Comparison of ENCODE assay signal across 13 mouse cellular contexts in the genomic region with DNA sequence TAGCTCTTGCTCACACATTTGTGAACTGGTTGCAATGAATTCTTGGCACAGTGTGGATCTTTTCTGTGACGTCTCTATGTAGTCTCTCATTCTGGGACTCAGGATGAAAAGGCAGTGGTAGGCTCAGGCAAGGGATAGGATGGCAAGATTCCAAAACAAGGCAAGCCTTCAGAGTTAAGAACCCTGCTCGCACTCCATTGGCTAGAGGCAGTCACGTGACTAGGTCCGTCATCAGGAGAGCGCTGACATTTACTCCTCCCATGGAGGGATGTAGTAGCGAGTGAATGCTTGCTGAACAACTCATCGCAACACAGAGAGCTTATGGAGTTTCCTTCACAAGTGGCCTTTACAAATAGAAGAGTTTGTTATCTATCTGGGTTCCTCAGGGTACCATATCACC. TPM values are rescaled to one million over a fixed set of nuclear protein-coding genes. Genes with fewer than 3 reads are reported as not detected.
DNase-seq lines count a peak whose midpoint lies in the region; ATAC-seq and TF ChIP-seq lines count a peak whose summit lies in the region.
"Had no signal": no experiment of that assay in that cellular context is flagged by ENCODE, and none has a peak within 500 bp of the region (broad histone marks: within the 10 kb centered on the region; RNA-seq: fewer than 3 reads in every experiment).

No protein-coding gene starts in this region.

- H3K36me3 ChIP-seq in lung, embryonic 14.5 days (ENCODE audit: insufficient read depth), result no peaks in the 10 kb centered on the region
- H3K36me3 ChIP-seq in hindbrain, embryonic 13.5 days, result no peaks in the 10 kb centered on the region
- H3K36me3 ChIP-seq in neural tube, embryonic 14.5 days (ENCODE audit: control insufficient read depth, insufficient read depth, low read length), result no peaks in the 10 kb centered on the region
- no peaks in the 10 kb centered on the region for H3K36me3 ChIP-seq in intestine, embryonic 16.5 days (ENCODE audit: control insufficient read depth, insufficient read depth, low read length)
- H3K36me3 ChIP-seq: G1E had no signal

- no peak overlapping the region for H3K4me3 ChIP-seq in lung, embryonic 14.5 days (ENCODE audit: low read depth, low read length)
- no peak overlapping the region for H3K4me3 ChIP-seq in hindbrain, embryonic 13.5 days
- no peak overlapping the region for H3K4me3 ChIP-seq in neural tube, embryonic 14.5 days (ENCODE audit: low read depth, low read length)
- no peak overlapping the region for H3K4me3 ChIP-seq in intestine, embryonic 16.5 days (ENCODE audit: low read length)

- 62% methylated on average over 7 of the region's 7 CpGs for WGBS in lung, embryonic 14.5 days
- 48% methylated on average over 7 of the region's 7 CpGs for WGBS in hindbrain, embryonic 13.5 days
- WGBS in neural tube, embryonic 14.5 days, result 54% methylated on average over 7 of the region's 7 CpGs
- 64% methylated on average over 7 of the region's 7 CpGs for WGBS in intestine, embryonic 16.5 days

- TF ChIP-seq CTCF in lung, embryonic 14.5 days (IDR thresholded peaks at IDR 0.05; ENCODE audit: low read depth), result no peak

- 0 out of 2 replicates have a peak, but pooled peaks cover under 1% of the 10 kb centered on the region for H3K4me1 ChIP-seq in lung, embryonic 14.5 days (ENCODE audit: insufficient read depth)
- H3K4me1 ChIP-seq in hindbrain, embryonic 13.5 days (replicated peaks), result peaks cover 19% of the 10 kb centered on the region
- H3K4me1 ChIP-seq in neural tube, embryonic 14.5 days (ENCODE audit: control insufficient read depth, insufficient read depth, low read length), result peaks cover 6% of the 10 kb centered on the region; the same call in 1 of the 2 replicates
- peaks cover 5% of the 10 kb centered on the region; the same call in 1 of the 2 replicates for H3K4me1 ChIP-seq in intestine, embryonic 16.5 days (ENCODE audit: control insufficient read depth, insufficient read depth, low read length)

- H3K9me3 ChIP-seq in lung, embryonic 14.5 days (ENCODE audit: low read depth, low read length), result no peaks in the 10 kb centered on the region
- H3K9me3 ChIP-seq in hindbrain, embryonic 13.5 days, result no peaks in the 10 kb centered on the region
- no peaks in the 10 kb centered on the region for H3K9me3 ChIP-seq in neural tube, embryonic 14.5 days (ENCODE audit: control insufficient read depth, low read length)
- H3K9me3 ChIP-seq in intestine, embryonic 16.5 days (ENCODE audit: control insufficient read depth, low read length), result no peaks in the 10 kb centered on the region
- H3K9me3 ChIP-seq: G1E had no signal

- H3K4me2 ChIP-seq in lung, embryonic 14.5 days, result 0 out of 2 replicates have a peak overlapping the region, but pooled peaks have one; percentile 31
- no peak overlapping the region; the same call in 1 of the 2 replicates for H3K4me2 ChIP-seq in hindbrain, embryonic 13.5 days
- H3K4me2 ChIP-seq in neural tube, embryonic 14.5 days (ENCODE audit: low read depth, low read length), result peak overlapping the region; percentile 23; the same call in 1 of the 2 replicates
- H3K4me2 ChIP-seq in intestine, embryonic 16.5 days (ENCODE audit: low read depth, low read length), result no peak overlapping the region

- peak; percentile 52; the same call in 1 of the 2 replicates for ATAC-seq in lung, embryonic 14.5 days (ENCODE audit: insufficient read depth)
- ATAC-seq in hindbrain, embryonic 13.5 days (ENCODE audit: low FRiP score), result no peak
- no peak for ATAC-seq in neural tube, embryonic 14.5 days (ENCODE audit: low read depth)
- no peak for ATAC-seq in intestine, embryonic 16.5 days

- no peaks in the 10 kb centered on the region for H3K27me3 ChIP-seq in lung, embryonic 14.5 days (ENCODE audit: insufficient read depth, low read length)
- H3K27me3 ChIP-seq in hindbrain, embryonic 13.5 days, result no peaks in the 10 kb centered on the region
- no peaks in the 10 kb centered on the region for H3K27me3 ChIP-seq in neural tube, embryonic 14.5 days (ENCODE audit: control insufficient read depth, insufficient read depth, low read length)
- no peaks in the 10 kb centered on the region; the same call in 1 of the 2 replicates for H3K27me3 ChIP-seq in intestine, embryonic 16.5 days (replicated peaks; ENCODE audit: control insufficient read depth, insufficient read depth, low read length)

- peak; percentile 76 for DNase-seq in lung, embryonic 14.5 days
- no peak for DNase-seq in lung, postnatal 14 days
- peak; percentile 88 for DNase-seq in R1 (ENCODE audit: low read depth, low spot score)
- DNase-seq in urinary bladder, postnatal 14 days (ENCODE audit: low spot score), result no peak
- DNase-seq in ovary, postnatal 10 days (ENCODE audit: low spot score), result no peak
- DNase-seq: adrenal gland, postnatal 25 days; heart, postnatal 10 days; kidney, postnatal 36 days had no signal

- H3K9ac ChIP-seq in lung, embryonic 14.5 days, result no peak overlapping the region
- H3K9ac ChIP-seq in hindbrain, embryonic 13.5 days, result no peak overlapping the region
- no peak overlapping the region for H3K9ac ChIP-seq in neural tube, embryonic 14.5 days (replicated peaks; ENCODE audit: low read depth, low read length)
- H3K9ac ChIP-seq in intestine, embryonic 16.5 days (ENCODE audit: low read depth, low read length), result no peak overlapping the region

- no peak overlapping the region for H3K27ac ChIP-seq in lung, embryonic 14.5 days (ENCODE audit: low read depth)
- peak overlapping the region; percentile 35 for H3K27ac ChIP-seq in hindbrain, embryonic 13.5 days
- H3K27ac ChIP-seq in neural tube, embryonic 14.5 days (ENCODE audit: low read depth, low read length), result peak overlapping the region; percentile 2; the same call in 1 of the 2 replicates
- H3K27ac ChIP-seq in intestine, embryonic 16.5 days (ENCODE audit: low read length), result no peak overlapping the region
- H3K27ac ChIP-seq: stomach, postnatal 0 days had no signal

RNA-seq across cellular contexts. Expression of gene Skap1, which starts 27.9 kb away (rescaled TPM):
- polyA plus RNA-seq in lung, embryonic 14.5 days (2014; fragmentation: Nextera tagmentation; extraction: Ambion mirVana), result 0.96 and 1.1 TPM in 2 replicates
- polyA plus RNA-seq in hindbrain, embryonic 13.5 days (2015; fragmentation: Nextera tagmentation; extraction: Ambion mirVana), result 6.3 and 6.9 TPM in 2 replicates
- polyA plus RNA-seq in neural tube, embryonic 14.5 days (2014; fragmentation: Nextera tagmentation; extraction: Ambion mirVana), result 9.5 and 10.8 TPM in 2 replicates
- polyA plus RNA-seq in intestine, embryonic 16.5 days (2015; fragmentation: Nextera tagmentation; extraction: Ambion mirVana), result 0.67 and 0.88 TPM in 2 replicates
- polyA plus RNA-seq: G1E had no signal

Comparison
In these comparisons a context has a peak if more than half of its experiments do, and no peak if none do; other contexts are left out.
1. DNase-seq: peak in lung, embryonic 14.5 days (single experiment) and R1 (single experiment); none in lung, postnatal 14 days (single experiment), urinary bladder, postnatal 14 days (single experiment) and ovary, postnatal 10 days (single experiment).
2. H3K27ac ChIP-seq: peak in hindbrain, embryonic 13.5 days (single experiment) and neural tube, embryonic 14.5 days (single experiment); none in lung, embryonic 14.5 days (single experiment) and intestine, embryonic 16.5 days (single experiment).
3. H3K4me2 ChIP-seq: peak in lung, embryonic 14.5 days (single experiment) and neural tube, embryonic 14.5 days (single experiment); none in hindbrain, embryonic 13.5 days (single experiment) and intestine, embryonic 16.5 days (single experiment).